Mouse (Mus musculus): ENCODE measurements at regions not wholly inside any gene's neighbourhood (a gene's known extent, or its start where the extent isn't known, plus 50 kb on each side); places are given as distances from the start of the nearest gene placed in this dataset.

GRCm38 (mm10) chr5:91692292-91692691 lies 174.9 kb downstream of the Parm1 start:
- DNase-seq, result peak; percentile 9

GRCm38 (mm10) chr5:91678727-91679126 lies 161.3 kb downstream of the Parm1 start:
- no peak for DNase-seq
